Mouse (Mus musculus) B cell, adult 67 days (primary cell): ENCODE data around the gene Fnbp1l. TPM values are rescaled to one million over a fixed set of nuclear protein-coding genes. Genes with fewer than 3 reads are reported as not detected.

Experiments used
- total RNA-seq, 2 experiments: library from RNA; stranded (reverse); gene quantifications; 4 replicates each; pipeline ENCODE4 v1.2.4; 2023

Gene Fnbp1l
- total RNA-seq: under 1 TPM in 1 of 2 experiments, not detected in 1; 0.12 TPM

DNA sequence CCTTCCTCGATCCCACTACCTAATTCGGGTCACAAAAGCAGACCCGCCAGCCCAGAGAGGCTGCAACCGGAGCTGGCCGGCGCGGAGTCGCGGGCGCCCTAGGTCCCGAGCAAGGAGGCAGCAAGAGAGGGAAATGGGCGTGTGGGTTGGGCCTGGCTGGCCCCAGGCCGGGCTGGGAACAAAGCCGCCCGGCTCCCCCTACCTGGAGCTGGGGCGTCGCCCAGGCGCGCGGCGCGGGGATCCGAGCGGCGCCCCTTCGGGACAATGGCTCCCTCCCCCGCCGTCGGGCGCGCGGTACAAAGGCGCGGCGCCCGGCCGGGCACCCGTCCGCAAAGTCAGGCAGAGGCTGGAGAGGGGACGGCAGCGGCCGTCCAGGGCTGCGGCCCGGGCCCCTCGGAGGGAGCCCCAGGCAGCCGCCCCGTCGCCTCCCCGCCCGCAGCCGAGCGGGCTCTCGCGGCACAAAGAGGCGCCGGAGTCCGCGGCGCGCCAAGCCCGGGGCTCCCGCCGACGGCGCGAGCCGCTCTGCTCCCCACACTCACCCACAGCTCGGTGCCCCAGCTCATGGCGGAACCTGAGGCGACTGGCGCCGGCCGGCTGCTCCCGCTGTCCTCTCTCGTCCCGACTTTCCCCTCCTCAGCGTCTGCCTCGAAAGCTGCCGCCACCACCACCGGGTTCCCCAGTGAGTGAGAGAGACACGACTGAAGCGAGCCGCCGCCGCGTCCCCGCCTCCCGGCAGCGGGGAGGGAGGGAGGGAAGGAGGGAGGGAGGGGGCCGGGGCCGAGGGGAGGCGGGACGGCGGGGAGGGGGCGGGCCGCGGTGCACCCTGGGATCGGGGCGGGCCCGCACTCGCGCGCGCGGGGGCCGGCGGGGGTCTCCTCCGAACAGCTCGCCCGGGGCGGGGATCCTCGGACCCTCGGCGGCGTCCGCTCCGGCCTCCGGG, at the start of gene Fnbp1l:
Gene Fnbp1l, minus strand, starts transcription at position 725 of the 940 bp plus-strand sequence.

Other genes with a start within 250 kb of the Fnbp1l start
- gene Pde5a, start 109.2 kb upstream of the Fnbp1l start, total RNA-seq: under 1 TPM; 0.36 to 0.49 TPM